8 mouse cellular contexts compared by ENCODE assay signal in the genomic region with DNA sequence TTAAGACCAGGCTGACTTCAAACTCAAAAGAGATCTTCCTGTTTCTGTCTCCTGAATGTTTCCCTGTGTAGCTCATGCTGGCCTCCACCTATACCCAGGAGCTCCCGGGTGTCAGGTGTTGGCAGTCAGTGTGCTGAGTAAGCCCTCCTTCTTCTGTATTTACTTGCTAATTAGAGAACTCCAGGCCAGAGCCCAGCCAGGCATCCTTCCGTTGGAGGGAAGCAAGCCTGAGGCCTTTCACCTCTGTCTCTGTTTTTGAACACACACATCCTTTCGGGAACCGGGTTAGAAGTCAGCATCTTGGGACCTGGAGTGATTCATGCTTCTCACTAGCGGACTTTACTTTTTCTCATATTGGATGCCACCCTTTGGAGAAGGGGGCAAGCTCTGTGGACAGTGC. TPM values are rescaled to one million over a fixed set of nuclear protein-coding genes. Genes with fewer than 3 reads are reported as not detected.
DNase-seq lines count a peak whose midpoint lies in the region; ATAC-seq and TF ChIP-seq lines count a peak whose summit lies in the region.

No protein-coding gene starts in this region.

- H3K9me3 ChIP-seq in G1E (replicated peaks) = peaks cover 6% of the 10 kb centered on the region; the same call in 1 of the 2 replicates
- H3K9me3 ChIP-seq in hindbrain, embryonic 13.5 days = peaks cover 4% of the 10 kb centered on the region
- no peaks in the 10 kb centered on the region for H3K9me3 ChIP-seq in liver, embryonic 14.5 days (ENCODE audit: control insufficient read depth, low read length)

- H3K9ac ChIP-seq in hindbrain, embryonic 13.5 days = peak overlapping the region; percentile 83; the same call in 1 of the 2 replicates
- H3K9ac ChIP-seq in liver, embryonic 14.5 days (replicated peaks) = peak overlapping the region; percentile 83

- H3K27me3 ChIP-seq in G1E (ENCODE audit: insufficient read depth, low read length) = no peaks in the 10 kb centered on the region
- no peaks in the 10 kb centered on the region for H3K27me3 ChIP-seq in hindbrain, embryonic 13.5 days
- H3K27me3 ChIP-seq in liver, embryonic 14.5 days (ENCODE audit: control insufficient read depth, insufficient read depth, low read length) = no peaks in the 10 kb centered on the region

- DNase-seq in CD4-positive, CD25-positive, alpha-beta regulatory T cell, adult 2 months (ENCODE audit: low read depth, low spot score) = peak; percentile 36
- no peak for DNase-seq in G1E (ENCODE audit: low spot score)
- no peak for DNase-seq in liver, embryonic 14.5 days (ENCODE audit: low read depth in 3 of 3, low spot score in 3 of 3)
- DNase-seq in cerebellum, adult 9-10 months = no peak
- DNase-seq in frontal cortex, postnatal 14 days (ENCODE audit: low spot score in 2 of 2) = no peak

- no peak overlapping the region for H3K27ac ChIP-seq in hindbrain, embryonic 13.5 days
- H3K27ac ChIP-seq in liver, embryonic 14.5 days = no peak overlapping the region

- 68% methylated on average over 5 of the region's 5 CpGs for WGBS in hindbrain, embryonic 13.5 days
- WGBS in liver, embryonic 14.5 days (ENCODE audit: insufficient replicate concordance) = 56% methylated on average over 5 of the region's 5 CpGs

- peak overlapping the region; percentile 73 for H3K4me2 ChIP-seq in hindbrain, embryonic 13.5 days
- H3K4me2 ChIP-seq in liver, embryonic 14.5 days (ENCODE audit: low read depth) = peak overlapping the region; percentile 93

- peaks cover 38% of the 10 kb centered on the region for H3K4me1 ChIP-seq in G1E (ENCODE audit: insufficient read depth, low read depth, low read length)
- H3K4me1 ChIP-seq in hindbrain, embryonic 13.5 days (replicated peaks) = peaks cover 35% of the 10 kb centered on the region
- peaks cover 7 to 13% of the 10 kb centered on the region in 2 experiments for H3K4me1 ChIP-seq in liver, embryonic 14.5 days (replicated peaks; ENCODE audit: control insufficient read depth in 2 of 2, insufficient read depth in 2 of 2, low read length in 1 of 2)

- ATAC-seq in CD4-positive, CD25-positive, alpha-beta regulatory T cell, adult 4 months = no peak
- ATAC-seq in G1E (ENCODE audit: extremely low read depth, insufficient number of reproducible peaks, low FRiP score, poor library complexity, severe bottlenecking) = no peak
- no peak for ATAC-seq in hindbrain, embryonic 13.5 days (ENCODE audit: low FRiP score)
- no peak for ATAC-seq in liver, embryonic 14.5 days (ENCODE audit: insufficient read depth)
- ATAC-seq in frontal cortex, adult (ENCODE audit: low TSS enrichment) = no peak

- no peak for TF ChIP-seq CTCF in G1E (IDR thresholded peaks at IDR 0.05; ENCODE audit: low read depth, low read length)
- TF ChIP-seq CTCF in liver, embryonic 14.5 days (IDR thresholded peaks at IDR 0.05; ENCODE audit: low read depth) = no peak

- TF ChIP-seq EP300 in liver, embryonic 14.5 days (IDR thresholded peaks at IDR 0.05; ENCODE audit: low read depth) = no peak

- peaks cover 49% of the 10 kb centered on the region for H3K36me3 ChIP-seq in G1E (replicated peaks)
- H3K36me3 ChIP-seq in hindbrain, embryonic 13.5 days = peaks cover 30% of the 10 kb centered on the region
- peaks cover 19% of the 10 kb centered on the region for H3K36me3 ChIP-seq in liver, embryonic 14.5 days (replicated peaks; ENCODE audit: control insufficient read depth, insufficient read depth, low read depth)

- peak overlapping the region; percentile 80 for H3K4me3 ChIP-seq in G1E (ENCODE audit: low read depth, low read length)
- peak overlapping the region; percentile 60 for H3K4me3 ChIP-seq in hindbrain, embryonic 13.5 days
- H3K4me3 ChIP-seq in liver, embryonic 14.5 days (ENCODE audit: insufficient read depth in 1 of 2, low read depth in 2 of 2, low read length in 2 of 2) = peak overlapping the region; percentile 65 to 82

RNA-seq across cellular contexts. Expression of a gene that starts 1.4 kb away (rescaled TPM):
- polyA plus RNA-seq in CD4-positive, CD25-positive, alpha-beta regulatory T cell, adult 4 months (2017; shearing (Covaris generic)) = 1 to 10 TPM in 1 of 2 experiments, not detected in 1; 3.0 TPM
- total RNA-seq in G1E (2014; fragmentation: Nextera tagmentation) (not detected in 2 replicates), G1E (2017) (not detected in 2 replicates)
- not detected in 2 replicates for polyA plus RNA-seq in G1E (2012)
- polyA plus RNA-seq in hindbrain, embryonic 13.5 days (2015; fragmentation: Nextera tagmentation; extraction: Ambion mirVana) = 2.1 and 3.4 TPM in 2 replicates
- polyA plus RNA-seq in liver, embryonic 14.5 days (2012; rRNA removed) = 0.09 TPM in 1 of 2 replicates, not detected in the other
- polyA plus RNA-seq in liver, embryonic 14.5 days (2014; fragmentation: Nextera tagmentation; extraction: Ambion mirVana) = not detected in 2 replicates

RNA-seq across cellular contexts. Expression of a gene that starts 1.5 kb away (rescaled TPM):
- 100 to 1,000 TPM in 1 of 2 experiments, 10 to 100 TPM in 1; 96.6 to 109 TPM for polyA plus RNA-seq in CD4-positive, CD25-positive, alpha-beta regulatory T cell, adult 4 months (2017; shearing (Covaris generic))
- total RNA-seq in G1E (2014; fragmentation: Nextera tagmentation) (32.6 and 35.3 TPM in 2 replicates), G1E (2017) (96.3 and 115 TPM in 2 replicates)
- 130 and 160 TPM in 2 replicates for polyA plus RNA-seq in G1E (2012)
- polyA plus RNA-seq in hindbrain, embryonic 13.5 days (2015; fragmentation: Nextera tagmentation; extraction: Ambion mirVana) = 271 and 274 TPM in 2 replicates
- polyA plus RNA-seq in liver, embryonic 14.5 days (2012; rRNA removed) = 74.1 and 109 TPM in 2 replicates
- 82.5 and 87.7 TPM in 2 replicates for polyA plus RNA-seq in liver, embryonic 14.5 days (2014; fragmentation: Nextera tagmentation; extraction: Ambion mirVana)

RNA-seq across cellular contexts. Expression of a gene that starts 14.6 kb away (rescaled TPM):
- polyA plus RNA-seq in CD4-positive, CD25-positive, alpha-beta regulatory T cell, adult 4 months (2017; shearing (Covaris generic)) = 10 to 100 TPM; 42.0 to 65.6 TPM
- 18.4 and 24.5 TPM in 2 replicates for total RNA-seq in G1E (2014; fragmentation: Nextera tagmentation)
- total RNA-seq in G1E (2017) = 20.7 and 23.4 TPM in 2 replicates
- 26.0 and 35.0 TPM in 2 replicates for polyA plus RNA-seq in G1E (2012)
- 94.5 and 95.0 TPM in 2 replicates for polyA plus RNA-seq in hindbrain, embryonic 13.5 days (2015; fragmentation: Nextera tagmentation; extraction: Ambion mirVana)
- polyA plus RNA-seq in liver, embryonic 14.5 days (2012; rRNA removed) = 19.3 TPM in 2 replicates
- polyA plus RNA-seq in liver, embryonic 14.5 days (2014; fragmentation: Nextera tagmentation; extraction: Ambion mirVana) = 25.3 and 27.1 TPM in 2 replicates

RNA-seq across cellular contexts. Expression of a gene that starts 25.9 kb away (rescaled TPM):
- polyA plus RNA-seq in CD4-positive, CD25-positive, alpha-beta regulatory T cell, adult 4 months (2017; shearing (Covaris generic)) = 100 to 1,000 TPM; 107 to 179 TPM
- total RNA-seq in G1E (2014; fragmentation: Nextera tagmentation) (133 and 140 TPM in 2 replicates), G1E (2017) (111 and 115 TPM in 2 replicates)
- 106 and 128 TPM in 2 replicates for polyA plus RNA-seq in G1E (2012)
- polyA plus RNA-seq in hindbrain, embryonic 13.5 days (2015; fragmentation: Nextera tagmentation; extraction: Ambion mirVana) = 69.0 and 71.9 TPM in 2 replicates
- polyA plus RNA-seq in liver, embryonic 14.5 days (2012; rRNA removed) = 36.6 and 40.5 TPM in 2 replicates
- polyA plus RNA-seq in liver, embryonic 14.5 days (2014; fragmentation: Nextera tagmentation; extraction: Ambion mirVana) = 64.8 and 69.1 TPM in 2 replicates
